Mouse (Mus musculus): ENCODE data around the gene Prx.

- TF ChIP-seq POLR2A (IDR thresholded peaks at IDR 0.05; ENCODE audit: borderline replicate concordance, low read depth, low read length) (no peak), CTCF (IDR thresholded peaks at IDR 0.05; ENCODE audit: low read depth, low read length) (no peak)
Observed at GRCm38 (mm10) chr7:27518314-27518713, 19.2 kb downstream of the Prx start.
